Mouse (Mus musculus) C2C12 (cell line): ENCODE data around the gene Arhgap42. TPM values are rescaled to one million over a fixed set of nuclear protein-coding genes. Genes with fewer than 3 reads are reported as not detected.

Source experiments
- H3K27me3 ChIP-seq: one replicate; pipeline ENCODE4 v1.6.1; 2011; ENCODE audit not compliant: control insufficient read depth, insufficient read depth, insufficient read length
- H3K36me3 ChIP-seq: one replicate; pipeline ENCODE4 v1.6.1; 2011; ENCODE audit not compliant: control insufficient read depth, insufficient read depth
- H3K4me3 ChIP-seq: one replicate; pipeline ENCODE4 v1.5.1; 2011; ENCODE audit warnings: mild to moderate bottlenecking, control low read depth; ENCODE audit not compliant: poor library complexity, insufficient read depth, severe bottlenecking
- H3K79me2 ChIP-seq: one replicate; pipeline ENCODE4 v1.6.1; 2011; ENCODE audit not compliant: control insufficient read depth, insufficient read depth
- H3K79me3 ChIP-seq: one replicate; pipeline ENCODE4 v1.6.1; 2011; ENCODE audit warnings: low read depth, control low read depth
- H3ac ChIP-seq: one replicate; pipeline ENCODE3; 2011; ENCODE audit warnings: low read depth; ENCODE audit not compliant: control insufficient read depth, insufficient read length
- CEBPB ChIP-seq: IDR thresholded peaks from one replicate; pipeline ENCODE4 v1.6.1; 2011; ENCODE audit warnings: low read depth, mild to moderate bottlenecking, control low read depth, moderate library complexity
- CTCF ChIP-seq: IDR thresholded peaks from one replicate; pipeline ENCODE4 v1.5.1; 2011; ENCODE audit not compliant: control insufficient read depth, insufficient read depth, insufficient read length
- FOSL1 ChIP-seq: IDR thresholded peaks from one replicate; pipeline ENCODE4 v1.8.0; 2011; ENCODE audit warnings: mild to moderate bottlenecking, low read length; ENCODE audit not compliant: poor library complexity, insufficient read depth, severe bottlenecking
- MAX ChIP-seq: IDR thresholded peaks from one replicate; pipeline ENCODE4 v1.6.1; 2011; ENCODE audit warnings: mild to moderate bottlenecking, control low read depth
- MYOD1 ChIP-seq: IDR thresholded peaks from one replicate; pipeline ENCODE4 v1.6.1; 2011; ENCODE audit warnings: low read depth; ENCODE audit not compliant: control insufficient read depth, insufficient read length
- MYOG ChIP-seq: IDR thresholded peaks from one replicate; pipeline ENCODE4 v1.6.1; 2011; ENCODE audit not compliant: control insufficient read depth, insufficient read length; ENCODE audit errors: extremely low read depth
- USF1 ChIP-seq: IDR thresholded peaks from one replicate; pipeline ENCODE4 v1.6.1; 2011; ENCODE audit warnings: low read depth, mild to moderate bottlenecking, control low read depth, moderate library complexity
- polyA plus RNA-seq: library from polyadenylated mRNA; unstranded; fragments of >200 nt; fragmentation: generic; extraction: Trizol; gene quantifications from one replicate; pipeline ENCODE4 v1.2.1, GENCODE M21; 2012; ENCODE audit warnings: missing spikeins

Arhgap42 gene
- polyA plus RNA-seq, 1 experiment, result 8.4 TPM

GRCm38 (mm10) chr9:8982315-8982714, 256.6 kb downstream of the Arhgap42 start:
- H3ac ChIP-seq, result no peak overlapping the region
- H3K36me3 ChIP-seq, result no peaks in the 10 kb centered on the region
- H3K79me2 ChIP-seq, result no peaks in the 10 kb centered on the region
- H3K4me3 ChIP-seq, result no peak overlapping the region
- no peak for TF ChIP-seq MYOD1
- no peak for TF ChIP-seq CTCF
- TF ChIP-seq MYOG, result no peak
- TF ChIP-seq USF1, result no peak
- TF ChIP-seq CEBPB, result no peak
- TF ChIP-seq MAX, result no peak
- TF ChIP-seq FOSL1, result no peak
- H3K79me3 ChIP-seq, result no peaks in the 10 kb centered on the region
- no peaks in the 10 kb centered on the region for H3K27me3 ChIP-seq

- no peak overlapping the region for H3ac ChIP-seq
- H3K36me3 ChIP-seq, result no peaks in the 10 kb centered on the region
- H3K27me3 ChIP-seq, result no peaks in the 10 kb centered on the region
- no peak overlapping the region for H3K4me3 ChIP-seq
- TF ChIP-seq MYOG (no peak), FOSL1 (no peak), MAX (no peak), CTCF (no peak), MYOD1 (no peak), CEBPB (no peak), USF1 (no peak)
- H3K79me3 ChIP-seq, result no peaks in the 10 kb centered on the region
- H3K79me2 ChIP-seq, result no peaks in the 10 kb centered on the region
Measured at GRCm38 (mm10) chr9:8977775-8978174, 261.1 kb downstream of the Arhgap42 start.

GRCm38 (mm10) chr9:8971491-8971890, 267.4 kb downstream of the Arhgap42 start, which contains the start of gene Gm16485:
Gene Gm16485 (plus strand): TSS chr9:8971791.
- no peaks in the 10 kb centered on the region for H3K27me3 ChIP-seq
- H3ac ChIP-seq, result no peak within 1 kb of the TSS
- no peak for TF ChIP-seq CEBPB
- TF ChIP-seq CTCF, result no peak
- TF ChIP-seq FOSL1, result no peak
- TF ChIP-seq MYOG, result no peak
- no peak for TF ChIP-seq MAX
- TF ChIP-seq USF1, result no peak
- no peak for TF ChIP-seq MYOD1
- no peaks in the 10 kb centered on the region for H3K36me3 ChIP-seq
- no peaks in the 10 kb centered on the region for H3K79me2 ChIP-seq
- H3K4me3 ChIP-seq, result no peak within 1 kb of the TSS
- no peaks in the 10 kb centered on the region for H3K79me3 ChIP-seq

- no peak for TF ChIP-seq MAX
- no peak for TF ChIP-seq CTCF
- no peak for TF ChIP-seq FOSL1
- TF ChIP-seq USF1, result no peak
- TF ChIP-seq CEBPB, result no peak
- TF ChIP-seq MYOG, result no peak
- TF ChIP-seq MYOD1, result no peak
- Histone ChIP-seq H3K79me3 (no peaks in the 10 kb centered on the region), H3K79me2 (no peaks in the 10 kb centered on the region), H3ac (no peak overlapping the region), H3K4me3 (no peak overlapping the region), H3K36me3 (no peaks in the 10 kb centered on the region), H3K27me3 (no peaks in the 10 kb centered on the region)
Measured at GRCm38 (mm10) chr9:8970240-8970639, 268.7 kb downstream of the Arhgap42 start.

GRCm38 (mm10) chr9:8964512-8965133, 274.3 kb downstream of the Arhgap42 start:
- TF ChIP-seq CTCF, result peak; percentile 23
- TF ChIP-seq USF1, result no peak
- Histone ChIP-seq H3K4me3 (no peak overlapping the region), H3K36me3 (no peaks in the 10 kb centered on the region), H3K79me2 (no peaks in the 10 kb centered on the region), H3K79me3 (no peaks in the 10 kb centered on the region), H3ac (no peak overlapping the region), H3K27me3 (no peaks in the 10 kb centered on the region)

- Histone ChIP-seq H3K27me3 (no peaks in the 10 kb centered on the region), H3ac (no peak overlapping the region), H3K79me2 (no peaks in the 10 kb centered on the region), H3K36me3 (no peaks in the 10 kb centered on the region), H3K79me3 (no peaks in the 10 kb centered on the region), H3K4me3 (no peak overlapping the region)
- TF ChIP-seq USF1 (no peak), MAX (no peak)
Measured at GRCm38 (mm10) chr9:8953306-8953705, 285.6 kb downstream of the Arhgap42 start.
